Mouse (Mus musculus): ENCODE results near the gene Dnajc21. TPM values are rescaled to one million over a fixed set of nuclear protein-coding genes. Genes with fewer than 3 reads are reported as not detected.
A peak's percentile ranks its signal among the peaks of the same experiment; 100 is the strongest.

The Dnajc21 gene
- polyA plus RNA-seq, 1 experiment from 2014 or later = 9.8 TPM

- WGBS = under 1% methylated on average over 58 of the region's 58 CpGs
- peak; percentile 100 for ATAC-seq
- Histone ChIP-seq H3K4me3 (replicated peaks) (peak within 1 kb of the TSS; percentile 83), H3K4me2 (replicated peaks) (peak within 1 kb of the TSS; percentile 72), H3K4me1 (replicated peaks) (peaks cover 24% of the 10 kb centered on the region), H3K36me3 (peaks cover 34% of the 10 kb centered on the region), H3K27ac (peak within 1 kb of the TSS; percentile 80), H3K9ac (replicated peaks) (peak within 1 kb of the TSS; percentile 82), H3K27me3 (no peaks in the 10 kb centered on the region), H3K9me3 (no peaks in the 10 kb centered on the region)
Measured at GRCm38 (mm10) chr15:10485484-10486364, 15.4 kb upstream of the Dnajc21 start, which contains the start of the genes Brix1 and Rad1. TSS of gene Brix1 (minus strand) at chr15:10485947. TSS of gene Rad1 (plus strand) at chr15:10486018.

- ATAC-seq = peak; percentile 28; the same call in 1 of the 2 replicates
- peak overlapping the region; percentile 81 for H3K9ac ChIP-seq (replicated peaks)
- 13% methylated on average over 3 of the region's 3 CpGs for WGBS
- H3K27ac ChIP-seq = no peak overlapping the region
- H3K36me3 ChIP-seq = peaks cover 10% of the 10 kb centered on the region
- H3K4me3 ChIP-seq (replicated peaks) = peak overlapping the region; percentile 69
- no peaks in the 10 kb centered on the region for H3K27me3 ChIP-seq
- H3K9me3 ChIP-seq = no peaks in the 10 kb centered on the region
- H3K4me1 ChIP-seq (replicated peaks) = peaks cover 22% of the 10 kb centered on the region
- H3K4me2 ChIP-seq (replicated peaks) = peak overlapping the region; percentile 86
Measured at GRCm38 (mm10) chr15:10470941-10471340, 625 bp upstream of the Dnajc21 start.

DNA sequence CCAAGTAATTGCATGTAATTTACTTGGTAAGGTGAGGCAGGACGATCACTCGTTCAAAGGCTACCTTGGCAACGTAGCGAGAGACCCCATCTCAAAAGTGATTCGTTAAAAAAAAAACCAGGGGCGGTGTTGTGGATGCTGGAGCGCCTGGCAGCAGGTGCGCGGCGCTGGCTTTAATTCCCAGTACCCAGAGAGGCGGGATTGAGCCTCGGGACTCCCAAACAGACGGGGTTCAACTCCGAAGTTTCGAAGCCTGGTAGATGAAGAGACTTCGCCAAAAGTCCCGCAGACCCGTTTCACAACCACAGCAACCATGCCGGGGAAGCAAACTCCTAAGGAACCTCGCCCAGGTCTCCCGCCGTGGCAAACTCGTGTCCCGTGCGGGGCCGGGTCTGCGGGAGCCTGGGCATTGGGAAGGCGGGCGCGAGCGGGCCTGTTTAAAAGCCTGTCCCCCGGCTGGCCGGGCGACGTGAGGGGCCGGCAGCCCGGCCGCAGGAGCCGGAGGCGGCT, 620 bp downstream of the Dnajc21 start:
- under 1% methylated on average over 35 of the region's 40 CpGs for WGBS
- ATAC-seq = peak; percentile 28
- Histone ChIP-seq H3K9me3 (no peaks in the 10 kb centered on the region), H3K27me3 (no peaks in the 10 kb centered on the region), H3K27ac (peak overlapping the region; percentile 86), H3K4me1 (replicated peaks) (peaks cover 22% of the 10 kb centered on the region), H3K4me2 (replicated peaks) (peak overlapping the region; percentile 86), H3K36me3 (no peaks in the 10 kb centered on the region), H3K9ac (replicated peaks) (peak overlapping the region; percentile 81), H3K4me3 (replicated peaks) (peak overlapping the region; percentile 69)

- 82% methylated on average over 3 of the region's 3 CpGs for WGBS
- Histone ChIP-seq H3K4me3 (replicated peaks) (peak overlapping the region; percentile 69; the same call in 1 of the 2 replicates), H3K27ac (no peak overlapping the region), H3K27me3 (no peaks in the 10 kb centered on the region), H3K4me2 (replicated peaks) (peak overlapping the region; percentile 86), H3K9me3 (no peaks in the 10 kb centered on the region), H3K36me3 (no peaks in the 10 kb centered on the region), H3K9ac (replicated peaks) (no peak overlapping the region), H3K4me1 (replicated peaks) (peaks cover 22% of the 10 kb centered on the region)
- no peak for ATAC-seq
Measured at GRCm38 (mm10) chr15:10468761-10469160, 1.6 kb downstream of the Dnajc21 start.

DNA sequence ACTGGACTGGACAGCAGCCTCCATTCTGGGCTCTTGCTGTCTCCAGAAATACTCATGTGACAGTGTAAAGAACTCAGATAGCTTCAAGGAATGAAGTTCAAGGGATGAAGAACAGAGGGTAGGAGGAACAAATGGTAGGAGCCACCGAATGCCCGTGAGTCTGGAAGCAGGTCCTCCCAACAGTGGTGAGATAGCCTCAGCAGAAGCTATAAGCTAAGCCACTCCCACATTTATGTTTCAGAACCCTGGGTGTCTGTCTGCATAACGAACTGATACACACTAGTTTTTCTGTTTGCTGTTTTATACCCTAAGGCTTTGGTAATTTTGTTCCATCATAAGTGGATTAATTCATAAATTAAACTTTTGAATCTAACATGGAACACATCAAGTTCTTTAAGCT, 5.6 kb downstream of the Dnajc21 start:
- Histone ChIP-seq H3K4me2 (replicated peaks) (no peak overlapping the region), H3K36me3 (peaks cover 27% of the 10 kb centered on the region), H3K27ac (no peak overlapping the region), H3K27me3 (no peaks in the 10 kb centered on the region), H3K4me1 (replicated peaks) (peaks cover 18% of the 10 kb centered on the region), H3K9ac (replicated peaks) (no peak overlapping the region), H3K4me3 (replicated peaks) (no peak overlapping the region), H3K9me3 (no peaks in the 10 kb centered on the region)
- WGBS = 93% methylated on average over 3 of the region's 3 CpGs
- no peak for ATAC-seq

DNA sequence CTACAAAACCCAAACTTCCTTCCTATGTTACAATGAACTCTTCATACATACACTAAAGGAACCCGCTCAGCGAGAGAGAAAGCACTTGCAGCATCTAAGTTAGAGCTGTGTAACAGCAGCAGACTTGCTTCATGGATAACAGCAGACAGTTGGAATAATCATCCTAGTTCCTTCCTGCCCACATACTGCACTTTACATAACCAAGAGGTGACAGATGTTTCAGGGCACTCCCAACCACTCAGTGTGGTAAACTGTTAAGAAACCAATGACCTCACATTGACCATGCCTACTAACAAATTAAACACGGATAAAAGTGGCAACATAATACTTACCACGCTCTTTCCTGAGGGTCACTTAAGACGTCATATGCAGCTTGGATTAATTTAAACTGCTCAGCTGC, 6.8 kb downstream of the Dnajc21 start:
- no peak overlapping the region for H3K9ac ChIP-seq (replicated peaks)
- H3K4me1 ChIP-seq (replicated peaks) = peaks cover 7% of the 10 kb centered on the region
- H3K4me2 ChIP-seq (replicated peaks) = no peak overlapping the region
- no peak overlapping the region for H3K27ac ChIP-seq
- no peak overlapping the region for H3K4me3 ChIP-seq (replicated peaks)
- no peak for ATAC-seq
- WGBS = 87% methylated on average over 5 of the region's 5 CpGs
- H3K9me3 ChIP-seq = no peaks in the 10 kb centered on the region
- H3K27me3 ChIP-seq = no peaks in the 10 kb centered on the region
- peaks cover 36% of the 10 kb centered on the region for H3K36me3 ChIP-seq

- 93% methylated on average over 12 of the region's 12 CpGs for WGBS
- ATAC-seq = no peak
- Histone ChIP-seq H3K27me3 (no peaks in the 10 kb centered on the region), H3K4me2 (replicated peaks) (no peak overlapping the region), H3K9ac (replicated peaks) (no peak overlapping the region), H3K27ac (no peak overlapping the region), H3K9me3 (no peaks in the 10 kb centered on the region), H3K36me3 (peaks cover 54% of the 10 kb centered on the region), H3K4me1 (replicated peaks) (no peaks in the 10 kb centered on the region), H3K4me3 (replicated peaks) (no peak overlapping the region)
Measured at GRCm38 (mm10) chr15:10460986-10461385, 9.3 kb downstream of the Dnajc21 start.

GRCm38 (mm10) chr15:10447102-10447501, 23.2 kb downstream of the Dnajc21 start:
- no peak for ATAC-seq
- Histone ChIP-seq H3K9ac (replicated peaks) (no peak overlapping the region), H3K27ac (no peak overlapping the region), H3K27me3 (no peaks in the 10 kb centered on the region), H3K4me1 (replicated peaks) (no peaks in the 10 kb centered on the region), H3K9me3 (no peaks in the 10 kb centered on the region), H3K4me3 (replicated peaks) (no peak overlapping the region), H3K36me3 (peaks cover 51% of the 10 kb centered on the region), H3K4me2 (replicated peaks) (no peak overlapping the region)
- WGBS = 74% methylated on average over 3 of the region's 3 CpGs

- Histone ChIP-seq H3K27ac (no peak overlapping the region), H3K4me2 (replicated peaks) (no peak overlapping the region), H3K9ac (replicated peaks) (no peak overlapping the region), H3K36me3 (peaks cover 32% of the 10 kb centered on the region), H3K9me3 (no peaks in the 10 kb centered on the region), H3K27me3 (no peaks in the 10 kb centered on the region), H3K4me3 (replicated peaks) (no peak overlapping the region), H3K4me1 (replicated peaks) (no peaks in the 10 kb centered on the region)
- 62% methylated on average over 1 of the region's 1 CpGs for WGBS
- ATAC-seq = no peak
Measured at GRCm38 (mm10) chr15:10442275-10442674, 28.0 kb downstream of the Dnajc21 start.

DNA sequence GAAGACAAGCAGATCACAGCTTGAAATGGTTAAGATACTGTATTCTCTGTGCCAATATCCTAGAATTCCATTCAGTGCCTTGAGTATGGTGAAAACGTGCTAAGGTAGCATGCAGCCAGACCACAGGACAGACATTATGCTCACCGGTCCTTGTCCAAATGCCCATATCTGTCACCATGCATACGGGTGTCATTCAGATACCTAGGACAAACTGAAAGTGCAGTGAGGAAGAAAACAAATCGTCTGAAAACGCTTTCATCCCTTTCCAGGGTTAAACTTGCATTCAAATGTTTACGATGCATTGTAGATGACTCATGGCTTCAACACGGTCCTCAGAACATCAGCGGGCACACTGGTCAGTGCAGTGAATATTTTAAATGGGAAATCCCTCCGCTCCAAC, 28.8 kb downstream of the Dnajc21 start:
- Histone ChIP-seq H3K4me3 (replicated peaks) (no peak overlapping the region), H3K9me3 (no peaks in the 10 kb centered on the region), H3K36me3 (peaks cover 29% of the 10 kb centered on the region), H3K9ac (replicated peaks) (no peak overlapping the region), H3K4me1 (replicated peaks) (no peaks in the 10 kb centered on the region), H3K27ac (no peak overlapping the region), H3K4me2 (replicated peaks) (no peak overlapping the region), H3K27me3 (no peaks in the 10 kb centered on the region)
- no peak for ATAC-seq
- WGBS = 91% methylated on average over 9 of the region's 9 CpGs

- Histone ChIP-seq H3K9ac (replicated peaks) (no peak overlapping the region), H3K27me3 (no peaks in the 10 kb centered on the region), H3K9me3 (no peaks in the 10 kb centered on the region), H3K4me1 (replicated peaks) (no peaks in the 10 kb centered on the region), H3K4me2 (replicated peaks) (no peak overlapping the region), H3K4me3 (replicated peaks) (no peak overlapping the region), H3K27ac (no peak overlapping the region), H3K36me3 (peaks cover 19% of the 10 kb centered on the region)
- WGBS = 81% methylated on average over 6 of the region's 6 CpGs
- no peak for ATAC-seq
Measured at GRCm38 (mm10) chr15:10439963-10440362, 30.4 kb downstream of the Dnajc21 start.

GRCm38 (mm10) chr15:10436893-10437292, 33.4 kb downstream of the Dnajc21 start:
- peaks cover 12% of the 10 kb centered on the region for H3K36me3 ChIP-seq

More at GRCm38 (mm10) chr15:10436893-10437292, 33.4 kb downstream of the Dnajc21 start:
- no peaks in the 10 kb centered on the region for H3K9me3 ChIP-seq
- H3K9ac ChIP-seq (replicated peaks) = no peak overlapping the region
- H3K4me2 ChIP-seq (replicated peaks) = no peak overlapping the region
- no peak overlapping the region for H3K27ac ChIP-seq
- no peaks in the 10 kb centered on the region for H3K4me1 ChIP-seq (replicated peaks)
- H3K27me3 ChIP-seq = no peaks in the 10 kb centered on the region
- WGBS = 89% methylated on average over 1 of the region's 1 CpGs
- no peak for ATAC-seq
- H3K4me3 ChIP-seq (replicated peaks) = no peak overlapping the region
